Mouse (Mus musculus): ENCODE results near the gene Unc45b. TPM values are rescaled to one million over a fixed set of nuclear protein-coding genes. Genes with fewer than 3 reads are reported as not detected.

Gene Unc45b
- 0.25 and 0.63 TPM in 2 replicates for polyA plus RNA-seq (2012; rRNA removed; ENCODE audit: low replicate concordance)

DNA sequence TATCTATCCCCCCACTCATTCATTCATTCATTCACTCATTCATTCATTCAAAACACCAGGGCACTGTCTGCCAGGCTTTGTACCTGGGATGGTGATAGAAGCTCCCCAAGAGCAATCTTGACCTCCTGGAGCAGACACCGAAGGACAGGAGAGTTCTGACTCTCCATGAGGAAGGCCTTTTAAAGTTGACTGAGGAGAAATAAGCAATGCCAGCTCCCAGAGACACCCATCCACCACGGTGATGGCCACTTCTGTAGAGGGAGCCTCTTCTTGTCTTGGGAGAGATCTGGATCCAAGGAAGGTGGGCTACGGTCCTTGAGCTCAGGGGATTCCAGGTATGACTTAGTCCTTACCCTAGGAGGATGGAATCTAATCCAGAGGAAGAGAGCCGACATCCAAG, at the start of gene Unc45b:
TSS of gene Unc45b (plus strand) at position 301 of the 400 bp plus-strand sequence.

DNA sequence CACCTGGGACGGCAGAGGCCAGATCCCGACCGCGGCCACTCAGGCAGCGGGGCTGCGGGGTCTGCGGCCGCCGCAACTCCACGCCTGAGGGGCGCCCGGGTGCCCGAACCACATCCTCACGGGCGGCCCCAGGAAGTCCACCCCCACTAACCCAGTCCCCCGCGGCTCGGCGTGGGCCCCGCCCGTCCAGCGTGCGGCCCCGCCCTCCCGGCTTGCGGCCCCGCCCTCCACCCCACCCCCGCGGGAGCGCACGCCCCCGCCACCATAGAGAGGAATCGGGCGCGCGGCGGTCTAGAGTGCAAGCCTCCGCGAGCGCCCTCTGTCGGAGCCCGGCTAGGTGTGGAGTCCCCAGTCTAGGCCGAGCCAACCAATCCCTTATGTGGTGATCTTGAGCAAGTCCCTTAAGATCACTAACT, 39.3 kb upstream of the Unc45b start, which contains the start of gene Rffl:
TSS of gene Rffl (minus strand) at position 180 of the 416 bp plus-strand sequence.

DNA sequence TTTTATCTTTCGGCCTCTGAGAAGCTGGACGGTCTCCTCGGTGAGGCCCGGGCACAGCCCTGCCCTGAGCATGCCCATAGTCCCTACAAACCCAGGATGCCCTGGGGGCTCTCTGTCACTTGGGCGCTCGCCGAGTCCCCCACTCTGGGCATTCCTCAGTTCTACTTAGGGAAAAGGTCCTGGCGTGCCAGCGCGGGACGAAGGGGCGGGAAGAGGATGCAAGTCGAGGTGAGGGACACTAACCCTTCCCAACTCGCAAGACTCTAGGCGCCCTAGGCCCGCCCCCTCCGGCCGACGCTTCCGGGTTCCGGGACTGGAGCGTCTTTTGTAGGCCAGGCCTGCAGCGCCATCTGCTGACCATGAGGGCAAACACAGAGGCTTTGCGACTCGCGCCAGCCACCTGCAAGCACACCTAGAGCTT, 20.0 kb upstream of the Unc45b start, which contains the start of gene Rad51d:
TSS of gene Rad51d (minus strand) at position 273 of the 421 bp plus-strand sequence.

DNA sequence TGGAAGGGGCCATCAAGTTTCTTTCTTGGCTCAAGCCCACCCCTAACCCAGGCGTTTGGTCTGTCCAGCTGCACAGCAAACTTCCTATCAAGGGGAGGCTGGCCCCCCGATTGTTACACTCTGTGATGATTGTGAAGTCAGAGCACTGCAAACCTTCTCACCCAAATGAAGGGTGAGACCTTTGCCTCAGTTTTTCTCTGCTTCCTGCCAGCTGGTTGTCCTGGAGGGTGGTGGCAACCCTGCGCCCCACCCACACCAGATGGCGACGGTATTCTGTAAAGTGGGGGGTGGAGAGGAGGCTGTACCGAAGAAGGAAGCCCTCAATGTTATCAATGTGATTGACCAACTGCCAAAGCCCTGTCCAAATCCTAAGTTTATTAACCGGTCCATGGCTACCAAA, 18.4 kb upstream of the Unc45b start, which contains the start of gene Fndc8:
TSS of gene Fndc8 (plus strand) at position 189 of the 400 bp plus-strand sequence.

DNA sequence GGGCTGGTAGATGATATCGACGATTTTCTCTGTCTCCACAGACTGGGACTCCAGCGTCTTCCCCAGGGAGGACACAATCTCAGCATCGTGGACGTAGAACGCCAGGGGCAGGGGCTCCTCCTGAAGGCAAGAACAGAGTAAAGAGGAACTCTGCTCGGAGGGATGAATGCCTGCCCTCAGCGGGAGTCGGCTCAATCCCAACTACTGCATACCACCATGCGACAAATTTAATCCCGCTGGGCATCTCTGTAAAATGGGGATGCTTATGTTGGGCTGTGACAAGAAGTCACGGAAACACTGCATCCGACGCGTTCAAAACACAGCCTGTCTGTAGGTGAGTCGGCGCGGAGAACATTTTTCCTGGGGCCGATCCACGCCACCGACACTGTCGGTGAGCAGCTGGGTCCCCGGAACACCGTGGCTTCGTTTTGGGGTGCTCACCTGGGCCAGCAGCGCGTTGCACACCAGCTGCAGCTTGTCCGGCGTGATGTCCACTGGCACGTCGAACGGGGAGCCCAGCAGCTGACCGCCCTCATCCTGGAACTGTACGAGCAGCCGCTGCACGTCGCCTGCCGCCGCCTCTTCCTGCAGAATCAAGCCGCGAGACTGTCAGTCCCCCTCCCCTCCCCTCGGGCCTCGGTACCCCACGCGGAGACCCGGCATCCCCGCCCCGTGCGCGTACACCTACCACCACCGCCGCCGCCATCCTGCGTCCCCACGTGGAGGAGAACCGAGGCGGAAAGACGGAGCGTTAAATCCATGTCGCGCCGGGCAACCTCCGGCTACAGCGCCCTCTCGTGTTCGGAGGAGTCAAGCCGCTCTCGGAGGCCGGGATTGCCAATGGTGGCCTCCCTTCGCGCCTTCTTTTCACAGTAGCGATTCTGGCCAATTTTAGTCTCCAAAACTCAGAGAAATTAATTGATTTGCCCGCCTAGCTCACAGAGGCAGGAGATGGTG, 2.4 kb upstream of the Unc45b start, which contains the start of gene Nle1:
TSS of gene Nle1 (minus strand) at position 761 of the 957 bp plus-strand sequence.

DNA sequence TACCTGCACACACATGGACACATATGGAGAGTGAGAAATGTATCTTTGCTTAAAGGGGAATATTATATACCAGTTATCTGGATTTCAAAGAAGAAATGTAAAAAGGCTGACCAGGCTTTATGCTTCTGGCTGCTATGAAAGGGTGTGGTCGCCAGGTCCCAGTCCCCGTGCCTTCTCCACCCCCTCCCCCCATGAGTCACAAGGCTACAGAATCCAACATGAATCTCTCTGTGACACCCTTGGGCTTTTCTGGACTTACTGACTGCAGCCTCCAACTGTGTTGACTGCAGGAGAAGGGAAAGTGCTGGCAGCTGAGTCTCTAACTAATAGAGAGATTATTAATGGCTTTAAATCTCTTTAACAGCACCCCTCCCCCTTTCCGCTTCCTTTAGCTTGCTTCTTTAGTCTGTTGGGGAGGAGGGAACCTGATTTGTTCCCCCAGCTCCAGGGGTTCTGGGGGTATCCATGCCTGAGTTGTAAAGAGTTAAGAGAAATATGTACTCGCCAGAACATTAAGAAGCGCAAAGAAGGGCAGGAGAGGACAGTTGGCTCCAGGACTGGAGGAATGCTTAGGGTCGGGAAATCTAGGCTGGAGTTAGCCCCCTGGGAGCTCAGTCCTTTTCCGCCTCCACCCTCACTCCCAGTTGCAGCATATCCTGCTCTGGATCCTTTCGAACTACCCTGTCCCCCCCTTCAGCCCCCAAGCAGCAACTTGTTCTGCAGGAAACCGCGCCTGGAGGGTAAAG, 40.6 kb downstream of the Unc45b start, which contains the start of gene Slfn5:
TSS of gene Slfn5 (plus strand) at position 614 of the 746 bp plus-strand sequence.

DNA sequence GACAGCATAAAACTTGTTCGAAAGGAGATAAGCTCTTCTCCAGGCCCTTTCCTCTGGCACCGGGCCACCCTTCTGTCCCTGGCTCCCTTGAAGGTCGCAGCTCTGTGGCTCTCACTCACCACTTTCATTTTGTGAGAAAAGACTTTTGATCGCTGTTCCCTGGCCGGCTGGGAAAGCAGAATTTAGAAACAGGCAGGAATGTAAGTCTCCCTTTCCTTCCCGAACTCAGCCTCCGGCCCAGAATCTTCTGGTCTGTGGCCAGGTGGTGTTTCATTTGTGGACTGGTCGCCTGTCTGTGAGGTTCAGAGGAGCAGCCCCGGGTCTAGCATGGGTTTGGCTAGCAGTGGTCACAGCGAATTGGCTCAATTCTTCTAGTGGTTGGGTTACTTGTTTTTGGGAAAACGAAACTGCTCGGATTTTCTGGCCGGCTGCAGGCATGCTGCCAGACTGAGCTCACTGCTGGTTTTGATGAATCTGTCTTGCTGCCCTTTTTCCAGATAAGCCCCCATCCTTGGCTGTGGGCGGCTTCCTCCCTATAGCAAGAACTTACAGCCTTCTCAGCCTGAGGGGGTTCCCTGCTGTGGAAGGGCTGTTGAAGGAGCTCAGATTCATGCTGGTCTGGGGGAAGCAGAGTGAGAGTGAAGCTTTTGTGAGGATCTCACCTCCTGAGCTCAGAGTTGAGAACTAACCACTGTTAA, 81.3 kb downstream of the Unc45b start, which contains the start of gene Slfn9:
TSS of gene Slfn9 (minus strand) at position 362 of the 698 bp plus-strand sequence.

Other genes starting within 250 kb of the Unc45b start
- 0.05 TPM in 1 of 2 replicates, not detected in the other for gene Cct6b, start 146.2 kb upstream of the Unc45b start, polyA plus RNA-seq (2012; rRNA removed; ENCODE audit: low replicate concordance)
- gene Zfp830, start 146.2 kb upstream of the Unc45b start, polyA plus RNA-seq (2012; rRNA removed; ENCODE audit: low replicate concordance) = 2.5 and 2.7 TPM in 2 replicates
- 3.3 and 4.5 TPM in 2 replicates for gene Lig3, start 129.4 kb upstream of the Unc45b start, polyA plus RNA-seq (2012; rRNA removed; ENCODE audit: low replicate concordance)
- 6.1 and 8.2 TPM in 2 replicates for gene Rffl, start 39.3 kb upstream of the Unc45b start, polyA plus RNA-seq (2012; rRNA removed; ENCODE audit: low replicate concordance)
- 5.7 and 8.1 TPM in 2 replicates for gene Rad51d, start 19.9 kb upstream of the Unc45b start, polyA plus RNA-seq (2012; rRNA removed; ENCODE audit: low replicate concordance)
- gene Fndc8, start 18.4 kb upstream of the Unc45b start, polyA plus RNA-seq (2012; rRNA removed; ENCODE audit: low replicate concordance) = 0.11 and 0.18 TPM in 2 replicates
- gene Nle1, start 2.1 kb upstream of the Unc45b start, polyA plus RNA-seq (2012; rRNA removed; ENCODE audit: low replicate concordance) = 22.9 and 23.1 TPM in 2 replicates
- gene Slfn5, start 40.8 kb downstream of the Unc45b start, polyA plus RNA-seq (2012; rRNA removed; ENCODE audit: low replicate concordance) = 0.28 and 0.30 TPM in 2 replicates
- 0.26 and 0.35 TPM in 2 replicates for gene Slfn9, start 81.3 kb downstream of the Unc45b start, polyA plus RNA-seq (2012; rRNA removed; ENCODE audit: low replicate concordance)
- 0.18 and 0.36 TPM in 2 replicates for gene Slfn8, start 110.3 kb downstream of the Unc45b start, polyA plus RNA-seq (2012; rRNA removed; ENCODE audit: low replicate concordance)
- 0.86 and 5.1 TPM in 2 replicates for gene Slfn2, start 154.6 kb downstream of the Unc45b start, polyA plus RNA-seq (2012; rRNA removed; ENCODE audit: low replicate concordance)
- 0.06 and 0.34 TPM in 2 replicates for gene Slfn1, start 206.3 kb downstream of the Unc45b start, polyA plus RNA-seq (2012; rRNA removed; ENCODE audit: low replicate concordance)

All from duodenum, adult 2 months (tissue).